Mouse (Mus musculus): ENCODE results near the gene Stk38.

DNA sequence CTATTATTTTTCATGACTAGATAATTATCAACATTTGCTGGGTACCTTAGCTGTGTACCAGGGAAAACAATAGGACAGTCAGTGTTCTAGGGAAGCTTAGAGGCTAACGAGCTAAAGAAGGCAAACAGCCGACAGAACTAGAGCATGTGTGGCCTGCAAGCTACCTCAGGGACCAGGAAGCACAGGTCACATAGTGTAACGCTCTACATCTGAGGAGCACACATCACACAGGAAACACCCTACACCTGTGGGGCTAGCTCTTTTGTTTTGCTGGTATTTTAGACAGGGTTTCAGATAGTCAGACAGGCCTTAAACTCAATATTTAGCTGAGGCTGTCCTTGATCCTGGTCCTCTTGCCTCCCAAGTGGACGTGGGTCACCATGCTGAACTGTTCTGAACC is 13.2 kb downstream of the Stk38 start:
- TF ChIP-seq CTCF (IDR thresholded peaks at IDR 0.05; ENCODE audit: insufficient read depth, low read length): no peak
- no peak for TF ChIP-seq POLR2A (IDR thresholded peaks at IDR 0.05; ENCODE audit: borderline replicate concordance, extremely low read depth, low read depth, low read length)
